Mouse (Mus musculus) stomach, embryonic 16.5 days (tissue): ENCODE data around the gene Zscan12. TPM values are rescaled to one million over a fixed set of nuclear protein-coding genes. Genes with fewer than 3 reads are reported as not detected.

Source experiments
- ATAC-seq: fragments of 200-750 bp; cut with Nextera tagmentation; 2 replicates; pipeline ENCODE4 v1.8.0; 2017; ENCODE audit warnings: moderate number of reproducible peaks, moderate TSS enrichment; ENCODE audit not compliant: insufficient read depth, low FRiP score
- H3K27ac ChIP-seq: fragments of 300-500 bp; sonication (generic); 2 replicates; pipeline ENCODE4 v1.5.1; 2014; ENCODE audit warnings: low read length
- H3K27me3 ChIP-seq: fragments of 300-500 bp; sonication (generic); 2 replicates; pipeline ENCODE4 v1.6.1; 2014; ENCODE audit warnings: low read length, control low read depth, mixed read lengths; ENCODE audit not compliant: control insufficient read depth, insufficient read depth
- H3K36me3 ChIP-seq: fragments of 300-500 bp; sonication (generic); 2 replicates; pipeline ENCODE4 v1.6.1; 2014; ENCODE audit warnings: low read length; ENCODE audit not compliant: control insufficient read depth, insufficient read depth
- H3K4me1 ChIP-seq: fragments of 300-500 bp; sonication (generic); 2 replicates; pipeline ENCODE4 v1.6.1; 2014; ENCODE audit warnings: low read length, control low read depth, mixed read lengths; ENCODE audit not compliant: control insufficient read depth, insufficient read depth
- H3K4me2 ChIP-seq: fragments of 300-500 bp; sonication (generic); 2 replicates; pipeline ENCODE4 v1.6.1; 2014; ENCODE audit warnings: low read depth, low read length, mixed read lengths
- H3K4me3 ChIP-seq: fragments of 300-500 bp; sonication (generic); replicated peaks from 2 replicates; pipeline ENCODE4 v1.5.1; 2014; ENCODE audit warnings: mild to moderate bottlenecking, low read length
- H3K9ac ChIP-seq: fragments of 300-500 bp; sonication (generic); 2 replicates; pipeline ENCODE4 v1.6.1; 2014; ENCODE audit warnings: low read length
- H3K9me3 ChIP-seq: fragments of 300-500 bp; sonication (generic); replicated peaks from 2 replicates; pipeline ENCODE4 v1.6.1; 2016; ENCODE audit warnings: low read length, control low read depth; ENCODE audit not compliant: control insufficient read depth
- WGBS: fragments of 180-500 bp; shearing (Covaris S2); extraction: QIAGEN DNeasy Blood & Tissue Kit; methylation state at CpG from one replicate; pipeline ENCODE4 v1.1.7; 2014; 5-methylcytosine and 5-hydroxymethylcytosine counted together
- polyA plus RNA-seq: library from polyadenylated mRNA; unstranded; fragments of >200 nt; fragmentation: Nextera tagmentation; extraction: Ambion mirVana; gene quantifications from 2 replicates; pipeline ENCODE4 v1.2.1, GENCODE M21; 2015

Zscan12 gene
- polyA plus RNA-seq, result 8.6 and 9.6 TPM in 2 replicates

- 0% methylated on average over 29 of the region's 29 CpGs for WGBS
- H3K27ac ChIP-seq, result peak within 1 kb of the TSS; percentile 71
These were observed at the start of gene Zscan12 for GRCm38 (mm10) chr13:21362621-21363248. Gene Zscan12, plus strand, starts transcription at chr13:21362820.

GRCm38 (mm10) chr13:21312854-21313253 lies 49.8 kb upstream of the Zscan12 start:
- Histone ChIP-seq H3K4me3 (no peak overlapping the region), H3K4me1 (no peaks in the 10 kb centered on the region), H3K9ac (no peak overlapping the region), H3K27ac (no peak overlapping the region), H3K27me3 (no peaks in the 10 kb centered on the region), H3K9me3 (no peaks in the 10 kb centered on the region), H3K4me2 (no peak overlapping the region), H3K36me3 (no peaks in the 10 kb centered on the region)
- WGBS, result 53% methylated on average over 3 of the region's 5 CpGs
- ATAC-seq, result no peak

More at GRCm38 (mm10) chr13:21362621-21363248, at the start of gene Zscan12:
- Histone ChIP-seq H3K27me3 (no peaks in the 10 kb centered on the region), H3K9me3 (no peaks in the 10 kb centered on the region), H3K9ac (peak within 1 kb of the TSS; percentile 84), H3K4me1 (peaks cover 11% of the 10 kb centered on the region), H3K36me3 (no peaks in the 10 kb centered on the region), H3K4me2 (peak within 1 kb of the TSS; percentile 75), H3K4me3 (peak within 1 kb of the TSS; percentile 79)
- ATAC-seq, result peak; percentile 99

- Histone ChIP-seq H3K27me3 (no peaks in the 10 kb centered on the region), H3K9ac (no peak overlapping the region)
- no peak for ATAC-seq
These were observed 48.7 kb upstream of the Zscan12 start for GRCm38 (mm10) chr13:21313903-21314302.

GRCm38 (mm10) chr13:21320262-21320661 lies 42.4 kb upstream of the Zscan12 start:
- no peaks in the 10 kb centered on the region for H3K36me3 ChIP-seq
- no peaks in the 10 kb centered on the region for H3K27me3 ChIP-seq
- no peak overlapping the region for H3K9ac ChIP-seq
- H3K4me3 ChIP-seq, result no peak overlapping the region
- H3K4me2 ChIP-seq, result no peak overlapping the region
- H3K4me1 ChIP-seq, result peaks cover 5% of the 10 kb centered on the region
- H3K27ac ChIP-seq, result no peak overlapping the region
- WGBS, result 63% methylated on average over 3 of the region's 3 CpGs
- H3K9me3 ChIP-seq, result no peaks in the 10 kb centered on the region
- no peak for ATAC-seq

More at GRCm38 (mm10) chr13:21313903-21314302, 48.7 kb upstream of the Zscan12 start:
- H3K9me3 ChIP-seq, result no peaks in the 10 kb centered on the region
- H3K36me3 ChIP-seq, result no peaks in the 10 kb centered on the region
- H3K4me2 ChIP-seq, result no peak overlapping the region
- H3K4me1 ChIP-seq, result no peaks in the 10 kb centered on the region
- no peak overlapping the region for H3K4me3 ChIP-seq
- no peak overlapping the region for H3K27ac ChIP-seq
- WGBS, result 76% methylated on average over 4 of the region's 4 CpGs

- peak overlapping the region; percentile 50 for H3K4me2 ChIP-seq
- WGBS, result 5% methylated on average over 18 of the region's 18 CpGs
- 0 out of 2 replicates have a peak overlapping the region, but pooled peaks have one; percentile 10 for H3K9ac ChIP-seq
- no peaks in the 10 kb centered on the region for H3K36me3 ChIP-seq
- H3K4me3 ChIP-seq, result peak overlapping the region; percentile 34
- H3K4me1 ChIP-seq, result peaks cover 5% of the 10 kb centered on the region
- H3K27me3 ChIP-seq, result no peaks in the 10 kb centered on the region
- H3K9me3 ChIP-seq, result no peaks in the 10 kb centered on the region
- ATAC-seq, result no peak
- no peak overlapping the region for H3K27ac ChIP-seq
These were observed 40.6 kb upstream of the Zscan12 start for GRCm38 (mm10) chr13:21321890-21322494.

GRCm38 (mm10) chr13:21322509-21323375 lies 39.9 kb upstream of the Zscan12 start:
- no peak for ATAC-seq
- Histone ChIP-seq H3K36me3 (no peaks in the 10 kb centered on the region), H3K9ac (no peak overlapping the region), H3K4me1 (peaks cover 9% of the 10 kb centered on the region), H3K27ac (no peak overlapping the region), H3K4me3 (peak overlapping the region; percentile 34), H3K9me3 (no peaks in the 10 kb centered on the region), H3K27me3 (no peaks in the 10 kb centered on the region), H3K4me2 (peak overlapping the region; percentile 50)
- WGBS, result 19% methylated on average over 18 of the region's 18 CpGs

GRCm38 (mm10) chr13:21323405-21323804 lies 39.2 kb upstream of the Zscan12 start:
- no peak overlapping the region; the same call in 1 of the 2 replicates for H3K4me3 ChIP-seq
- no peaks in the 10 kb centered on the region for H3K27me3 ChIP-seq
- H3K4me1 ChIP-seq, result peaks cover 9% of the 10 kb centered on the region
- H3K9me3 ChIP-seq, result no peaks in the 10 kb centered on the region
- H3K4me2 ChIP-seq, result peak overlapping the region; percentile 44
- no peak for ATAC-seq
- H3K36me3 ChIP-seq, result no peaks in the 10 kb centered on the region
- H3K27ac ChIP-seq, result no peak overlapping the region
- H3K9ac ChIP-seq, result no peak overlapping the region
- 68% methylated on average over 6 of the region's 6 CpGs for WGBS

GRCm38 (mm10) chr13:21326191-21326590 lies 36.4 kb upstream of the Zscan12 start:
- H3K9me3 ChIP-seq, result no peaks in the 10 kb centered on the region
- no peak overlapping the region for H3K27ac ChIP-seq
- no peak overlapping the region for H3K9ac ChIP-seq
- 11% methylated on average over 4 of the region's 4 CpGs for WGBS
- no peaks in the 10 kb centered on the region for H3K36me3 ChIP-seq
- peaks cover 9% of the 10 kb centered on the region for H3K4me1 ChIP-seq
- H3K4me2 ChIP-seq, result peak overlapping the region; percentile 85
- no peaks in the 10 kb centered on the region for H3K27me3 ChIP-seq
- peak overlapping the region; percentile 52 for H3K4me3 ChIP-seq
- no peak for ATAC-seq
